Mouse (Mus musculus): ENCODE measurements around the gene Ski.

GRCm38 (mm10) chr4:155148453-155148852 lies 73.9 kb downstream of the Ski start:
- TF ChIP-seq CTCF (IDR thresholded peaks at IDR 0.05; ENCODE audit: low read depth): no peak
- TF ChIP-seq EP300 (IDR thresholded peaks at IDR 0.05; ENCODE audit: low read depth): no peak

Data from liver, embryonic 14.5 days (tissue).